Mouse (Mus musculus): Measurements from ENCODE around the gene Usp24. TPM values are rescaled to one million over a fixed set of nuclear protein-coding genes. Genes with fewer than 3 reads are reported as not detected.

Gene Usp24
- total and polyA plus RNA-seq, 3 experiments: 27.0 to 40.8 (median 31.9) TPM

DNA sequence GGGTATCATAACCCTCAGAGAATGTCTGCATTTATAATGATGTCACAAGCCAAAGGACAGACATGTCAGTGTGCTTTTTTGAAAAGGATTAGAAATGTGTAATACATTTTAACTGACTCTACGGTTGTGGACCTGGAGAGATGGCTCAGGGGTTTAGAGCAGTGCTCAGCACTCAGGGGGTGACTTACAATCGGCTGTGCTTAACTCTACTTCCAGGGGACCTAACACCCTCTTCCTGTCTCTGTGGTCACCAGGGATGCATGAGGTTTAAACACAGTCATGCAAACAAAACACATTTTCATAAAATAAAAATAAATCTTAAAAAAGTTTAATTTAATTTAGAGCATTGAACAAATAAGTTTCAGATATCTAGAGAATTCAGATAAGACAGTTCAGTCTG is 7.3 kb downstream of the Usp24 start:
- H3K27me3 ChIP-seq (ENCODE audit: control insufficient read depth in 1 of 2, insufficient read depth in 2 of 2, low read length in 2 of 2): no peaks in the 10 kb centered on the region
- H3K9me3 ChIP-seq (replicated peaks; ENCODE audit: insufficient read depth, low read length): no peaks in the 10 kb centered on the region
- no peak overlapping the region for H3K27ac ChIP-seq (ENCODE audit: control insufficient read depth, low read depth, low read length)
- H3K4me3 ChIP-seq (ENCODE audit: control insufficient read depth in 1 of 2, insufficient read depth in 1 of 2, low read depth in 2 of 2, low read length in 2 of 2): no peak overlapping the region
- peaks cover 9 to 17% of the 10 kb centered on the region in 2 experiments for H3K4me1 ChIP-seq (ENCODE audit: control insufficient read depth in 1 of 2, insufficient read depth in 2 of 2, low read length in 2 of 2)
- H3K9ac ChIP-seq (ENCODE audit: control insufficient read depth, low read depth, low read length, poor library complexity, severe bottlenecking): no peak overlapping the region
- peaks cover 66% of the 10 kb centered on the region for H3K79me2 ChIP-seq (ENCODE audit: control insufficient read depth, insufficient read depth, low read length, poor library complexity)
- no peak for TF ChIP-seq JUND (IDR thresholded peaks at IDR 0.05; ENCODE audit: low read depth, low read length)
- TF ChIP-seq NRF1 (IDR thresholded peaks at IDR 0.05; ENCODE audit: insufficient read depth, low read depth, low read length, poor library complexity, severe bottlenecking): no peak
- TF ChIP-seq TAL1 (IDR thresholded peaks at IDR 0.05; ENCODE audit: low read length): no peak
- no peak for TF ChIP-seq ETS1 (IDR thresholded peaks at IDR 0.05; ENCODE audit: low read depth, low read length)
- no peak for TF ChIP-seq USF2 (IDR thresholded peaks at IDR 0.05; ENCODE audit: borderline replicate concordance in 1 of 2, insufficient read depth in 1 of 2, low read depth in 1 of 2, low read length in 2 of 2)
- TF ChIP-seq SIN3A (IDR thresholded peaks at IDR 0.05; ENCODE audit: low read length): no peak
- TF ChIP-seq RCOR1 (IDR thresholded peaks at IDR 0.05; ENCODE audit: low read depth, low read length): no peak
- TF ChIP-seq BHLHE40 (IDR thresholded peaks at IDR 0.05; ENCODE audit: borderline replicate concordance, low read depth, low read length): no peak
- DNase-seq (ENCODE audit: low read depth, low spot score): no peak
- peaks cover 12 to 40% of the 10 kb centered on the region in 2 experiments for H3K36me3 ChIP-seq (ENCODE audit: control insufficient read depth in 1 of 2, insufficient read depth in 2 of 2, low read length in 2 of 2)

GRCm38 (mm10) chr4:106327436-106327835 is 11.4 kb downstream of the Usp24 start:
- H3K36me3 ChIP-seq (ENCODE audit: control insufficient read depth in 1 of 2, insufficient read depth in 2 of 2, low read length in 2 of 2): peaks cover 10 to 24% of the 10 kb centered on the region in 2 experiments
- H3K27me3 ChIP-seq (ENCODE audit: control insufficient read depth in 1 of 2, insufficient read depth in 2 of 2, low read length in 2 of 2): no peaks in the 10 kb centered on the region
- H3K27ac ChIP-seq (ENCODE audit: control insufficient read depth, low read depth, low read length): peak overlapping the region; percentile 26; the same call in 1 of the 2 replicates
- TF ChIP-seq TBP (IDR thresholded peaks at IDR 0.05; ENCODE audit: low read depth, low read length) (no peak), GATA1 (IDR thresholded peaks at IDR 0.05; ENCODE audit: low read depth, low read length) (peak; percentile 88), ETS1 (IDR thresholded peaks at IDR 0.05; ENCODE audit: low read depth, low read length) (peak; percentile 63), TCF12 (IDR thresholded peaks at IDR 0.05; ENCODE audit: low read depth, low read length) (peak; percentile 33; the same call in 1 of the 2 replicates), JUND (IDR thresholded peaks at IDR 0.05; ENCODE audit: low read depth, low read length) (no peak), ZC3H11A (IDR thresholded peaks at IDR 0.05; ENCODE audit: low read depth, low read length) (no peak), CHD2 (IDR thresholded peaks at IDR 0.05; ENCODE audit: low read length) (no peak), HCFC1 (IDR thresholded peaks at IDR 0.05; ENCODE audit: low read depth, low read length) (no peak), EP300 (IDR thresholded peaks at IDR 0.05; ENCODE audit: low read depth in 1 of 2, low read length in 2 of 2) (peak; percentile 56 to 60), MAX (IDR thresholded peaks at IDR 0.05; ENCODE audit: low read length) (peak; percentile 95), RAD21 (IDR thresholded peaks at IDR 0.05; ENCODE audit: low read depth, low read length) (no peak), TAL1 (IDR thresholded peaks at IDR 0.05; ENCODE audit: low read length) (peak; percentile 33; the same call in 1 of the 2 replicates)
- H3K4me3 ChIP-seq (ENCODE audit: control insufficient read depth in 1 of 2, insufficient read depth in 1 of 2, low read depth in 2 of 2, low read length in 2 of 2): no peak overlapping the region
- peaks cover 11 to 13% of the 10 kb centered on the region in 2 experiments for H3K4me1 ChIP-seq (ENCODE audit: control insufficient read depth in 1 of 2, insufficient read depth in 2 of 2, low read length in 2 of 2)
- H3K79me2 ChIP-seq (ENCODE audit: control insufficient read depth, insufficient read depth, low read length, poor library complexity): peaks cover 53% of the 10 kb centered on the region
- peak; percentile 71 for DNase-seq (ENCODE audit: low read depth, low spot score)
- no peak overlapping the region for H3K9ac ChIP-seq (ENCODE audit: control insufficient read depth, low read depth, low read length, poor library complexity, severe bottlenecking)
- no peaks in the 10 kb centered on the region for H3K9me3 ChIP-seq (replicated peaks; ENCODE audit: insufficient read depth, low read length)
